Mouse (Mus musculus): ENCODE measurements at regions not wholly inside any gene's neighbourhood (a gene's known extent, or its start where the extent isn't known, plus 50 kb on each side); places are given as distances from the start of the nearest gene placed in this dataset.

- DNase-seq: no peak
Observed at GRCm38 (mm10) chr11:95198196-95198595, 52.1 kb upstream of the Dlx4 start.

GRCm38 (mm10) chr11:95200971-95201370, 54.9 kb upstream of the Dlx4 start:
- no peak for DNase-seq

- peak; percentile 36 for DNase-seq
Observed at GRCm38 (mm10) chr11:95210185-95211030, 50.9 kb upstream of the Tac4 start.

- DNase-seq: no peak
Observed at GRCm38 (mm10) chr11:95211031-95211425, 50.3 kb upstream of the Tac4 start.

Measured in gastrocnemius, postnatal 10 days (tissue).